Mouse (Mus musculus): ENCODE measurements at regions not wholly inside any gene's neighbourhood (a gene's known extent, or its start where the extent isn't known, plus 50 kb on each side); places are given as distances from the start of the nearest gene placed in this dataset.

- TF ChIP-seq POLR2A (IDR thresholded peaks at IDR 0.05; ENCODE audit: control insufficient read depth, low read depth, low read length), result no peak
- TF ChIP-seq CTCF (IDR thresholded peaks at IDR 0.05; ENCODE audit: control insufficient read depth, insufficient read depth, insufficient replicate concordance, low read depth, low read length), result no peak
Observed at GRCm38 (mm10) chr2:79555395-79555794, 79.8 kb upstream of the Itprid2 start.

Data from testis, adult 2 months (tissue).